Mouse (Mus musculus): ENCODE data around the gene Smr2.
"Not testable (repeated sequence)": the region's sequence is repeated elsewhere in the genome, so short reads cannot be mapped to it uniquely, and the experiment has no call there.

The Smr2 gene

DNA sequence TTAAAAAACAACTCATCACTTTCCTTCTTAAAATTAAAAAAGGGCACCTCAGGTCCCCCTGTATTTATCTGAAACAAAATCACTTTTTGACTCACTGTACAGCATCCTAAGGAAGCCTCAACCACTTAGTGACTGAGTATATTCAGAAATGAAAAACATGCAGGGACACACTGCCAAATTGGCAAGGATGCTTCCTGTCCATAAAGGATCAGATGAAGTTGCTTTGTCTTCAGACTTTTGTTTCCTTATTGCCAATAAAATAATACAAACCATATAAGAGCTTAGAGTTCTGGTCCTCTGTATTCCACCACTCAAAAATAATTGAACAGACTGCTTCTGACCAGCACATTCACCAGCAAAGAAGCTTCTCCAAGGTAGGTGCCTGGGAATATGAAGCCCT is at the start of gene Smr2:
Gene Smr2, plus strand, starts transcription at position 301 of the 400 bp plus-strand sequence.
- not testable (repeated sequence) for DNase-seq (ENCODE audit: low read depth in 1 of 2, low spot score in 2 of 2)

DNA sequence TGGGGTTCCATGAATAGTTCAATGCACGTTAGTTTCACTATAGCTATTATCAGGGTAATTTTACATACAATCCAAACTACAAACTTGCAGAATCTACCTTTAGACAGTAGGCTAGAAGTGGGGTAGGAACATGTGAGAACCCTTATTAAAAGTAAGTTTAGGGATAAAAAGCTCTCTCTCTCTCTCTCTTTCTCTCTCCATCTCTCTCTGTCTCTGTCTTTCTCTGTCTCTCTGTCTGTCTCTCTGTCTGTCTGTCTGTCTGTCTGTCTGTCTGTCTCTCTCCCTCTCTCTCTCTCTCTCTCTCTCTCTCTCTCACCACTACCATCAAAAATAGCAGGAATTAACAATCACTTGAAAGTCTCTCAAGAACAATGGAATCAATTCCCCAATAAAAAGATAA is 25.1 kb downstream of the Smr2 start, which contains the start of gene Gm11116:
Gene Gm11116, minus strand, starts transcription at position 101 of the 400 bp plus-strand sequence.
- DNase-seq (ENCODE audit: low read depth in 1 of 2, low spot score in 2 of 2): no peak

DNA sequence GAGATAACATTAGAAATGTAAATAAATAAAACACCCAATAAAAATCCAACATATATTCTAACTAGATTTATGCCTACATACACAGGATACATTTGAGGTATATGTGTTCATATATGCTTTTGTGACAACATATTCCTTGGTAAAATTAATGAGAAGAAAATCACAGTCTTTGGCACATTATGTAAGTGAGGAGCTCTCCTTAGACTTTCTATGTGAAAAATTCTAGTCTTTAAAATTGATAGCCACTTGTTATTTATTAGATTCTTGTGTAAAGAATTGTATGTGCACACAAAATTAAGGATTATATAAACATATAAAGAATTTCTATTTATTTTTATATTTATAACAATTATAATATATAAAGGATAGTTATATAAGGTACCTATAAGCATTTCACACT is 67.6 kb downstream of the Smr2 start, which contains the start of gene Gm11115:
Gene Gm11115, minus strand, starts transcription at position 101 of the 400 bp plus-strand sequence.
- no peak for DNase-seq (ENCODE audit: low read depth in 1 of 2, low spot score in 2 of 2)
